Mouse (Mus musculus): Measurements from ENCODE around the gene Slc7a8. TPM values are rescaled to one million over a fixed set of nuclear protein-coding genes. Genes with fewer than 3 reads are reported as not detected.

Gene Slc7a8
- polyA plus RNA-seq, 1 experiment from 2014 or later, result 1.5 TPM

- no peak overlapping the region for H3K9ac ChIP-seq (ENCODE audit: low read length)
- H3K4me3 ChIP-seq (ENCODE audit: low read depth, low read length), result no peak overlapping the region
- peaks cover 10% of the 10 kb centered on the region for H3K36me3 ChIP-seq (ENCODE audit: control insufficient read depth, insufficient read depth, low read length)
- ATAC-seq (replicated peaks; ENCODE audit: low FRiP score), result no peak
- H3K9me3 ChIP-seq (ENCODE audit: control insufficient read depth, low read length), result no peaks in the 10 kb centered on the region
- WGBS, result 81% methylated on average over 6 of the region's 6 CpGs
- no peak overlapping the region for H3K27ac ChIP-seq (ENCODE audit: low read depth, low read length)
- H3K4me1 ChIP-seq (replicated peaks; ENCODE audit: control insufficient read depth, insufficient read depth, low read length), result no peaks in the 10 kb centered on the region
- no peaks in the 10 kb centered on the region for H3K27me3 ChIP-seq (ENCODE audit: control insufficient read depth, insufficient read depth, low read length)
- peak; percentile 26 for DNase-seq (ENCODE audit: low spot score)
- H3K4me2 ChIP-seq (ENCODE audit: low read depth, low read length, severe bottlenecking), result no peak overlapping the region
Observed at GRCm38 (mm10) chr14:54695042-54695441, 86.7 kb downstream of the Slc7a8 start.

GRCm38 (mm10) chr14:54687251-54687650 is 94.5 kb downstream of the Slc7a8 start:
- WGBS, result 7% methylated on average over 8 of the region's 8 CpGs
- Histone ChIP-seq H3K27me3 (ENCODE audit: control insufficient read depth, insufficient read depth, low read length) (no peaks in the 10 kb centered on the region), H3K4me1 (replicated peaks; ENCODE audit: control insufficient read depth, insufficient read depth, low read length) (peaks cover 5% of the 10 kb centered on the region; the same call in 1 of the 2 replicates), H3K9me3 (ENCODE audit: control insufficient read depth, low read length) (no peaks in the 10 kb centered on the region), H3K9ac (ENCODE audit: low read length) (peak overlapping the region; percentile 92), H3K4me2 (ENCODE audit: low read depth, low read length, severe bottlenecking) (peak overlapping the region; percentile 63), H3K36me3 (ENCODE audit: control insufficient read depth, insufficient read depth, low read length) (peaks cover 6% of the 10 kb centered on the region), H3K27ac (ENCODE audit: low read depth, low read length) (no peak overlapping the region), H3K4me3 (ENCODE audit: low read depth, low read length) (peak overlapping the region; percentile 75)
- DNase-seq (ENCODE audit: low spot score) (no peak), ATAC-seq (replicated peaks; ENCODE audit: low FRiP score) (no peak)

- Histone ChIP-seq H3K27ac (ENCODE audit: low read depth, low read length) (peak within 1 kb of the TSS; percentile 69), H3K4me1 (replicated peaks; ENCODE audit: control insufficient read depth, insufficient read depth, low read length) (peaks cover 5% of the 10 kb centered on the region; the same call in 1 of the 2 replicates), H3K4me2 (ENCODE audit: low read depth, low read length, severe bottlenecking) (peak within 1 kb of the TSS; percentile 78), H3K9ac (ENCODE audit: low read length) (peak within 1 kb of the TSS; percentile 92), H3K27me3 (ENCODE audit: control insufficient read depth, insufficient read depth, low read length) (no peaks in the 10 kb centered on the region), H3K9me3 (ENCODE audit: control insufficient read depth, low read length) (no peaks in the 10 kb centered on the region), H3K4me3 (ENCODE audit: low read depth, low read length) (peak within 1 kb of the TSS; percentile 75), H3K36me3 (ENCODE audit: control insufficient read depth, insufficient read depth, low read length) (peaks cover 6% of the 10 kb centered on the region)
- peak; percentile 99 for DNase-seq (ENCODE audit: low spot score)
- WGBS, result under 1% methylated on average over 44 of the region's 44 CpGs
- ATAC-seq (replicated peaks; ENCODE audit: low FRiP score), result peak; percentile 97
Observed at GRCm38 (mm10) chr14:54686522-54687143, 95.1 kb downstream of the Slc7a8 start, which contains the start of gene Acin1. Acin1 (minus strand) TSS chr14:54686931.

- WGBS, result under 1% methylated on average over 41 of the region's 41 CpGs
- peak; percentile 78 for ATAC-seq (replicated peaks; ENCODE audit: low FRiP score)
Observed at GRCm38 (mm10) chr14:54686063-54686521, 95.7 kb downstream of the Slc7a8 start, which contains the start of gene 1700123O20Rik. 1700123O20Rik (plus strand) TSS chr14:54686216.

GRCm38 (mm10) chr14:54685471-54685870 is 96.3 kb downstream of the Slc7a8 start:
- Histone ChIP-seq H3K27ac (ENCODE audit: low read depth, low read length) (no peak overlapping the region), H3K36me3 (ENCODE audit: control insufficient read depth, insufficient read depth, low read length) (peaks cover under 1% of the 10 kb centered on the region), H3K4me1 (replicated peaks; ENCODE audit: control insufficient read depth, insufficient read depth, low read length) (peaks cover 5% of the 10 kb centered on the region; the same call in 1 of the 2 replicates), H3K4me3 (ENCODE audit: low read depth, low read length) (peak overlapping the region; percentile 75), H3K9ac (ENCODE audit: low read length) (peak overlapping the region; percentile 92), H3K9me3 (ENCODE audit: control insufficient read depth, low read length) (no peaks in the 10 kb centered on the region), H3K4me2 (ENCODE audit: low read depth, low read length, severe bottlenecking) (peak overlapping the region; percentile 78), H3K27me3 (ENCODE audit: control insufficient read depth, insufficient read depth, low read length) (no peaks in the 10 kb centered on the region)
- 15% methylated on average over 8 of the region's 8 CpGs for WGBS
- ATAC-seq (replicated peaks; ENCODE audit: low FRiP score) (0 out of 2 replicates have a peak, but pooled peaks have one; percentile 1), DNase-seq (ENCODE audit: low spot score) (no peak)

More at GRCm38 (mm10) chr14:54686063-54686521, 95.7 kb downstream of the Slc7a8 start, which contains the start of gene 1700123O20Rik:
- Histone ChIP-seq H3K4me3 (ENCODE audit: low read depth, low read length) (peak within 1 kb of the TSS; percentile 75), H3K27me3 (ENCODE audit: control insufficient read depth, insufficient read depth, low read length) (no peaks in the 10 kb centered on the region), H3K27ac (ENCODE audit: low read depth, low read length) (peak within 1 kb of the TSS; percentile 69), H3K4me2 (ENCODE audit: low read depth, low read length, severe bottlenecking) (peak within 1 kb of the TSS; percentile 78), H3K36me3 (ENCODE audit: control insufficient read depth, insufficient read depth, low read length) (peaks cover 6% of the 10 kb centered on the region), H3K9ac (ENCODE audit: low read length) (peak within 1 kb of the TSS; percentile 92), H3K9me3 (ENCODE audit: control insufficient read depth, low read length) (no peaks in the 10 kb centered on the region), H3K4me1 (replicated peaks; ENCODE audit: control insufficient read depth, insufficient read depth, low read length) (peaks cover 5% of the 10 kb centered on the region; the same call in 1 of the 2 replicates)
- DNase-seq (ENCODE audit: low spot score), result peak; percentile 87

GRCm38 (mm10) chr14:54682396-54682795 is 99.3 kb downstream of the Slc7a8 start:
- Histone ChIP-seq H3K27me3 (ENCODE audit: control insufficient read depth, insufficient read depth, low read length) (no peaks in the 10 kb centered on the region), H3K4me3 (ENCODE audit: low read depth, low read length) (no peak overlapping the region), H3K36me3 (ENCODE audit: control insufficient read depth, insufficient read depth, low read length) (no peaks in the 10 kb centered on the region; the same call in 1 of the 2 replicates), H3K4me2 (ENCODE audit: low read depth, low read length, severe bottlenecking) (no peak overlapping the region), H3K27ac (ENCODE audit: low read depth, low read length) (no peak overlapping the region), H3K9me3 (ENCODE audit: control insufficient read depth, low read length) (no peaks in the 10 kb centered on the region), H3K9ac (ENCODE audit: low read length) (no peak overlapping the region), H3K4me1 (replicated peaks; ENCODE audit: control insufficient read depth, insufficient read depth, low read length) (peaks cover 2% of the 10 kb centered on the region; the same call in 1 of the 2 replicates)
- no peak for ATAC-seq (replicated peaks; ENCODE audit: low FRiP score)
- DNase-seq (ENCODE audit: low spot score), result no peak
- WGBS, result 95% methylated on average over 3 of the region's 3 CpGs

- ATAC-seq (replicated peaks; ENCODE audit: low FRiP score), result no peak
Observed at GRCm38 (mm10) chr14:54678657-54679304, 103.0 kb downstream of the Slc7a8 start.

GRCm38 (mm10) chr14:54676290-54676689 is 105.5 kb downstream of the Slc7a8 start:
- Histone ChIP-seq H3K27ac (ENCODE audit: low read depth, low read length) (no peak overlapping the region), H3K4me3 (ENCODE audit: low read depth, low read length) (no peak overlapping the region), H3K36me3 (ENCODE audit: control insufficient read depth, insufficient read depth, low read length) (no peaks in the 10 kb centered on the region; the same call in 1 of the 2 replicates), H3K27me3 (ENCODE audit: control insufficient read depth, insufficient read depth, low read length) (no peaks in the 10 kb centered on the region), H3K4me2 (ENCODE audit: low read depth, low read length, severe bottlenecking) (no peak overlapping the region), H3K9me3 (ENCODE audit: control insufficient read depth, low read length) (no peaks in the 10 kb centered on the region), H3K9ac (ENCODE audit: low read length) (no peak overlapping the region), H3K4me1 (replicated peaks; ENCODE audit: control insufficient read depth, insufficient read depth, low read length) (no peaks in the 10 kb centered on the region)
- WGBS, result 95% methylated on average over 5 of the region's 5 CpGs
- ATAC-seq (replicated peaks; ENCODE audit: low FRiP score) (no peak), DNase-seq (ENCODE audit: low spot score) (no peak)

More at GRCm38 (mm10) chr14:54678657-54679304, 103.0 kb downstream of the Slc7a8 start:
- no peak overlapping the region for H3K4me3 ChIP-seq (ENCODE audit: low read depth, low read length)
- DNase-seq (ENCODE audit: low spot score), result no peak
- no peak overlapping the region for H3K4me2 ChIP-seq (ENCODE audit: low read depth, low read length, severe bottlenecking)
- H3K27me3 ChIP-seq (ENCODE audit: control insufficient read depth, insufficient read depth, low read length), result no peaks in the 10 kb centered on the region
- no peak overlapping the region for H3K27ac ChIP-seq (ENCODE audit: low read depth, low read length)
- 90% methylated on average over 16 of the region's 16 CpGs for WGBS
- no peaks in the 10 kb centered on the region for H3K9me3 ChIP-seq (ENCODE audit: control insufficient read depth, low read length)
- H3K36me3 ChIP-seq (ENCODE audit: control insufficient read depth, insufficient read depth, low read length), result no peaks in the 10 kb centered on the region; the same call in 1 of the 2 replicates
- H3K4me1 ChIP-seq (replicated peaks; ENCODE audit: control insufficient read depth, insufficient read depth, low read length), result no peaks in the 10 kb centered on the region
- no peak overlapping the region for H3K9ac ChIP-seq (ENCODE audit: low read length)
